Comparison of ENCODE assay signal across 8 mouse cellular contexts in the genomic region with DNA sequence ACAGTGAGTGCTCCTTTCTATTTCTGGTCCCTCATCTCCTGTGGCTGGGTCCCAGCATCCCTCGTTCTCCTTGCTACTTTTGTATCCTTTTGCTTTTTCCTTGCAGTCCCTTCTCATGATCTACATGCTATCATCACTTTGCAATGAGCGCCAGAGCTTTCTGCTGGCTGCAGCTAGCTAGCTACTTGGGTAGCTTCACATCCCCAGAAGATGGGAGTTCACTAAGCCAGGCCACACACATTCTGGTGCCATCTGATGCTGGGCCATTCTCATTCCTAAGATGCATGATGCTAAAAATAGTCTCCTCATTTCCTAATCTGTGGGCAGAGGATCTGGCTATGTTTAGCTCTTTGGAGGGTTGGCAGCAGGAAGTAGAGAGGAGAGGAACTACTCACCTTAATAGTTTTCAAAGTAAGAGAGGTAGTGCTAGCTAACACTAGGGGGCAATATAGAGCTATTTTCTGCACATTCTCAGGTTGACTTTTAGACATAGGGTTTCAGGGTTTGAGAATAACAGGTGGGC. TPM values are rescaled to one million over a fixed set of nuclear protein-coding genes. Genes with fewer than 3 reads are reported as not detected.
DNase-seq lines count a peak whose midpoint lies in the region; ATAC-seq and TF ChIP-seq lines count a peak whose summit lies in the region.

No protein-coding gene starts in this region.

- no peaks in the 10 kb centered on the region for H3K9me3 ChIP-seq in liver, embryonic 14.5 days (ENCODE audit: control insufficient read depth, low read length)

- H3K27me3 ChIP-seq in liver, embryonic 14.5 days (ENCODE audit: control insufficient read depth, insufficient read depth, low read length): peaks cover 26% of the 10 kb centered on the region

- H3K4me1 ChIP-seq in lung, adult 2 months (ENCODE audit: control insufficient read depth, insufficient read depth, low read length): 0 out of 2 replicates have a peak, but pooled peaks cover 3% of the 10 kb centered on the region
- no peaks in the 10 kb centered on the region for H3K4me1 ChIP-seq in liver, embryonic 14.5 days (replicated peaks; ENCODE audit: control insufficient read depth in 2 of 2, insufficient read depth in 2 of 2, low read length in 1 of 2)

- TF ChIP-seq CTCF in lung, adult 2 months (IDR thresholded peaks at IDR 0.05; ENCODE audit: insufficient read depth, low read length): peak; percentile 30; the same call in 1 of the 2 replicates
- TF ChIP-seq CTCF in liver, embryonic 14.5 days (IDR thresholded peaks at IDR 0.05; ENCODE audit: low read depth): peak; percentile 33; the same call in 1 of the 2 replicates

- H3K4me3 ChIP-seq in lung, adult 2 months (replicated peaks; ENCODE audit: extremely low read depth, low read depth, low read length): no peak overlapping the region
- H3K4me3 ChIP-seq in liver, embryonic 14.5 days (ENCODE audit: insufficient read depth in 1 of 2, low read depth in 2 of 2, low read length in 2 of 2): no peak overlapping the region

- no peak overlapping the region for H3K27ac ChIP-seq in liver, embryonic 14.5 days

- ATAC-seq in liver, embryonic 14.5 days (ENCODE audit: insufficient read depth): no peak

- peak; percentile 9 for DNase-seq in lung, adult 2 months
- DNase-seq in lung, postnatal 14 days: no peak
- peak; percentile 67 for DNase-seq in adipocyte (ENCODE audit: low spot score)
- peak; percentile 35 for DNase-seq in frontal cortex, postnatal 14 days (ENCODE audit: low spot score in 2 of 2)
- DNase-seq in induced T-regulatory cell, adult 2 months (ENCODE audit: low read depth): peak; percentile 42
- DNase-seq in liver, embryonic 14.5 days (ENCODE audit: low read depth in 3 of 3, low spot score in 3 of 3): no peak
- DNase-seq in retina, postnatal 7 days (ENCODE audit: low read depth, low spot score): peak; percentile 17
- DNase-seq in adrenal gland, adult 18-20 months (ENCODE audit: low spot score in 2 of 2): no peak

- TF ChIP-seq POLR2A in lung, adult 2 months (IDR thresholded peaks at IDR 0.05; ENCODE audit: borderline replicate concordance, extremely low read depth, low read depth, low read length): no peak

- TF ChIP-seq EP300 in liver, embryonic 14.5 days (IDR thresholded peaks at IDR 0.05; ENCODE audit: low read depth): no peak

- no peak overlapping the region for H3K9ac ChIP-seq in liver, embryonic 14.5 days (replicated peaks)

- H3K4me2 ChIP-seq in liver, embryonic 14.5 days (ENCODE audit: low read depth): no peak overlapping the region

- H3K36me3 ChIP-seq in liver, embryonic 14.5 days (replicated peaks; ENCODE audit: control insufficient read depth, insufficient read depth, low read depth): no peaks in the 10 kb centered on the region

- WGBS in lung, adult 2 months: 40% methylated on average over 2 of the region's 2 CpGs
- 34% methylated on average over 2 of the region's 2 CpGs for WGBS in liver, embryonic 14.5 days (ENCODE audit: insufficient replicate concordance)

RNA-seq across cellular contexts. Expression of a gene that starts 3.0 kb away (rescaled TPM):
- 1.00 and 1.3 TPM in 2 replicates for polyA plus RNA-seq in lung, adult 2 months (2012; rRNA removed)
- polyA plus RNA-seq in liver, embryonic 14.5 days (2012; rRNA removed): 0.16 and 0.32 TPM in 2 replicates
- 0.25 and 0.37 TPM in 2 replicates for polyA plus RNA-seq in liver, embryonic 14.5 days (2014; fragmentation: Nextera tagmentation; extraction: Ambion mirVana)
- 1 to 10 TPM; 6.9 to 8.4 TPM for total RNA-seq in adrenal gland, adult 18-20 months (2021)

Comparison
In these comparisons a context has a peak if more than half of its experiments do, and no peak if none do; other contexts are left out.
1. DNase-seq: peak in lung, adult 2 months (single experiment), adipocyte (single experiment), frontal cortex, postnatal 14 days (2 of 2), induced T-regulatory cell, adult 2 months (single experiment) and retina, postnatal 7 days (single experiment); none in lung, postnatal 14 days (single experiment), liver, embryonic 14.5 days (0 of 3) and adrenal gland, adult 18-20 months (0 of 2).